Mouse (Mus musculus) erythroblast, embryonic 14.5 days (primary cell): Measurements from ENCODE around the gene Hps6.

Source experiments
- GATA1 ChIP-seq: IDR thresholded peaks from 2 replicates; pipeline ENCODE4 v1.6.1; 2012; ENCODE audit warnings: low read length, inconsistent platforms, mixed read lengths
- TAL1 ChIP-seq: IDR thresholded peaks from 3 replicates; pipeline ENCODE4 v1.6.1; 2012; ENCODE audit warnings: low read length, inconsistent platforms, mixed read lengths

GRCm38 (mm10) chr19:46035971-46036370, 32.7 kb downstream of the Hps6 start:
- TF ChIP-seq GATA1 (no peak), TAL1 (no peak)
